Mouse (Mus musculus) adrenal gland, postnatal 36 days (tissue): ENCODE results near the gene 4933406M09Rik. TPM values are rescaled to one million over a fixed set of nuclear protein-coding genes. Genes with fewer than 3 reads are reported as not detected.

Experiments used
- DNase-seq, 2 experiments: peaks; one replicate each; pipeline ENCODE4 v3.0.0; 2021; ENCODE audit warnings: mixed read lengths in 1 of 2
- total RNA-seq, 2 experiments: library from RNA; stranded (reverse); gene quantifications; 2 replicates each; pipeline ENCODE4 v1.2.3; 2021

Gene 4933406M09Rik
- total RNA-seq, 2 experiments from 2014 or later = not detected

DNA sequence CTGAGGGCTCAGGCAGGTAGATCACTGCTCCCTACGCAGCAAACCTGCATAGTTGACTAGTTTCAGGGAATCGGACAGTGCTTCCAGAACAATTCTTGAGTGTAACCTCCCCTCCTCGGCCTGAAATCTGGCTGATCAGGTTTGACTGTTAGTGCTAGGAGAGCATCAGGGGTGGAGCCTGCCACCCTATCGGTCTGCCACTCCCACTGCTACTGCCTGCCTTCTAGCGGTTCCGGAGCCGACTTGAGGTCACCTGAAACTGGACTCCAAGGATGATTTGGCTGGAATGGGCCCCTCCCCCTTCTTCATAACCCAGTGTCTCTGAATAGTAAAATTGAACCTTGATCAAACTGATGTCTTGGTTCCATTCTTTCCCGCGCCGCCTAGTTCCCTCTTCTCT, 47.3 kb downstream of the 4933406M09Rik start:
- DNase-seq = no peak

DNA sequence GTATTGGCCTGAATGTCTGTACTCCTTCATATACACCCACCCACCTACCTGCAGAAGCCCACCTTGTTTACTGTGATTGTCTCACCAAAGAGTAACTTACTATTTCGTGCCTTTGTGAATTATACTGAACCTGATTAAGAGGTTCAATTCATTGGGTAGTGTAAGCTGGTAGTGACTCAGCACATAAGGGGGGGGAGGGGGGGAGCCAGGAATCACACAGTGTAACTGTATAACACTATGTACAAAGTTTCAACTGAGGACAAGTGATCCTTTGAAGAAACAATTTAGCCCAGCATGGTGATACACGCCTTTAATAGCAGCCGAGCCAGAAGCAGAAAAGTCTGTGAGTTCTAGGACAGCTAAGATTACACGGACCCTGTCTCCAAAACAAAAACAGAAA, 47.7 kb downstream of the 4933406M09Rik start:
- DNase-seq = no peak

DNA sequence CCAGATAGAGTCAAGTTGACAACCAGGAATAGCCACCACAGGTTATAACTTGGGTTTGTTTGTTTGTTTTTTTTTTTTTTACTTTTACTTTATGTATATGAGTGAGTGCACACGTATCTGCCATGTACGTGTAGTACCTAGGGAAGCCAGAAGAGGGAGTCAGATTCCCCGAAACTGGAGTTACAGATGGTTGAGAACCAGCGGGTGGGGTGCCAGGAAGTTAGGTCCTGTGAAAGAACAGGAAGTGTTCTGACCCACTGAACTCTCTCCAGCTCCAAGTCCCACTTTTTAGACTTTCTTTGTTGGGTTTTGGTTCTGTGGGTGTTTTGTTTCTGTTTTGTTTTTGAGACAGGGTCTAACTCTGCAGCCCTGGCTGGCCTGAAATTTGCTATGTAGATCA, 49.7 kb downstream of the 4933406M09Rik start:
- no peak for DNase-seq

DNA sequence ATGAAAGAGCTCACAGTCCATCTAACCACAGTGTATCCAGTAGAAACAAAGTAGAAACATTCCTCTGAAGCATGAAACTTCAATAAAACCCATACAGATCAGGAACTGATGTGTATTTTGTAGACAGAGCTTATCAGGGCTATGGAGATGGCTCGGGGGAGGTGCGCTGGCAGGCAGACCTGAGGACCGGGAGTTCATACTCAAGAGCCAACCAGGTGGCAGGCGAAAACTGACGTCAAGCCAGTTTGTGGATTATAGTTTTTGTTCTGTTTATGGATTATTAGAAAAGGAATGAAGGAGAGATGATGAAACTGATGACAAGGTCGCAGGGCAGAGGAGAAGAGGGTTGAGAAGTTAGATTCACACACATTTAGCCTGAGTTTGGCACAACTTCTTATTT, 54.7 kb downstream of the 4933406M09Rik start:
- no peak for DNase-seq

Other genes starting within 250 kb of the 4933406M09Rik start
- 1 to 10 TPM; 1.3 to 1.7 TPM for gene Chil1, start 203.8 kb upstream of the 4933406M09Rik start, total RNA-seq
- under 1 TPM in 1 of 2 experiments, not detected in 1; 0.13 TPM for gene Mybph, start 192.5 kb upstream of the 4933406M09Rik start, total RNA-seq
- 100 to 1,000 TPM; 110 to 137 TPM for gene Adora1, start 150.5 kb upstream of the 4933406M09Rik start, total RNA-seq
- gene Myog, start 96.0 kb upstream of the 4933406M09Rik start, total RNA-seq = not detected
- 1 to 10 TPM in 1 of 2 experiments, under 1 TPM in 1; 0.60 to 1.1 TPM for gene Ppfia4, start 53.0 kb upstream of the 4933406M09Rik start, total RNA-seq
- 10 to 100 TPM; 49.2 to 52.6 TPM for gene Tmem183a, start 24.0 kb upstream of the 4933406M09Rik start, total RNA-seq
- 10 to 100 TPM; 28.6 to 55.4 TPM for gene Cyb5r1, start 19.6 kb downstream of the 4933406M09Rik start, total RNA-seq
- gene Adipor1, start 29.4 kb downstream of the 4933406M09Rik start, total RNA-seq = 100 to 1,000 TPM; 125 to 139 TPM
- 10 to 100 TPM; 21.5 to 22.9 TPM for gene Klhl12, start 69.6 kb downstream of the 4933406M09Rik start, total RNA-seq
- 10 to 100 TPM; 27.6 to 37.3 TPM for gene Rabif, start 108.7 kb downstream of the 4933406M09Rik start, total RNA-seq
- not detected for gene Mgat4e, start 163.7 kb downstream of the 4933406M09Rik start, total RNA-seq
- 10 to 100 TPM; 44.1 to 45.7 TPM for gene Kdm5b, start 174.2 kb downstream of the 4933406M09Rik start, total RNA-seq